Mouse (Mus musculus): ENCODE results near the gene Cog5.

Cog5 gene

DNA sequence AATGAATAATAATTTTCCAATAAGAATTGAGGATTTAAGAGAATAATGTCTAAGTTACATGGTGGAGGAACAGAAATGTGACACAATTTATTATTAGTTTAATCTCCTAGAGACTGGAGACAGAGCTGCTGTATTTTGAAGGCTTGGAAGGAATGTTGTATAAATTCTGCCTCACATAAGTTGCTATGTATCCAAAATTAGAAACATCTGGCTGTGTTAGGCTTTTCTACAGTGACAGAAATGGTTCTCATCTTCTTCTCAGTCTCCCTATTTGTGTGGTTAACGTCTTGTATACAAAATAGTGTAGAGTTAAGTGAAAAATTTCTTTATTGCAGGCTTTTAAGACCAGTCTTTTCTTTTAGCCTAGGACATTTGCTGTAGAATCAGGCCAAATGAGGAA is 52.9 kb downstream of the Cog5 start:
- DNase-seq (ENCODE audit: low read depth in 1 of 2, low spot score in 2 of 2), result no peak

GRCm38 (mm10) chr12:31709665-31710064 is 55.0 kb downstream of the Cog5 start:
- no peak for DNase-seq (ENCODE audit: low read depth in 1 of 2, low spot score in 2 of 2)

- DNase-seq (ENCODE audit: low read depth in 1 of 2, low spot score in 2 of 2), result no peak
Observed at GRCm38 (mm10) chr12:31712233-31712632, 57.6 kb downstream of the Cog5 start.

GRCm38 (mm10) chr12:31712727-31713126 is 58.1 kb downstream of the Cog5 start:
- no peak for DNase-seq (ENCODE audit: low read depth in 1 of 2, low spot score in 2 of 2)

GRCm38 (mm10) chr12:31713600-31713999 is 58.9 kb downstream of the Cog5 start, which contains the start of gene Gpr22:
Gene Gpr22 (minus strand): TSS chr12:31713947.
- no peak for DNase-seq (ENCODE audit: low read depth in 1 of 2, low spot score in 2 of 2)

DNA sequence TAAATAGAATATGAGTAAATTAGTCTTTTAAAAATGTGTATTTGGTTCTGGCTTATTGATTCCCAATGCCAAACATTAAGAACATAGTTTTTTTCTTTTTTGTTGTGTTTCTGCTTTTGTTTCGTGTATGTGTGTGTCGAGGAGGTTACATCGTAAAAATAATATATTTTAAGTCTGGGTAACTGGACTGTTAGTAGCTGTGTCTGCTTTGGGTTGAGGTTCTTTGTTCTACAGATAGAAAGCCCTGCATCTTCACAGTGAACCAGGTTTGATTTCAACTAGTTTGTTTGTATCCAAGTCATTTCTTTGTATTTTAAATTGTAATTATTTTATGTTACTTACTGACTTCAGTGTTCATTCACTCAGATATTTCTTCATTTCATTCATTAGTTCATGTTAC is 59.4 kb downstream of the Cog5 start:
- DNase-seq (ENCODE audit: low read depth in 1 of 2, low spot score in 2 of 2), result no peak

GRCm38 (mm10) chr12:31719586-31720275 is 65.1 kb downstream of the Cog5 start:
- DNase-seq (ENCODE audit: low read depth in 1 of 2, low spot score in 2 of 2), result no peak

GRCm38 (mm10) chr12:31724576-31724975 is 69.9 kb downstream of the Cog5 start:
- DNase-seq (ENCODE audit: low read depth in 1 of 2, low spot score in 2 of 2), result no peak

DNA sequence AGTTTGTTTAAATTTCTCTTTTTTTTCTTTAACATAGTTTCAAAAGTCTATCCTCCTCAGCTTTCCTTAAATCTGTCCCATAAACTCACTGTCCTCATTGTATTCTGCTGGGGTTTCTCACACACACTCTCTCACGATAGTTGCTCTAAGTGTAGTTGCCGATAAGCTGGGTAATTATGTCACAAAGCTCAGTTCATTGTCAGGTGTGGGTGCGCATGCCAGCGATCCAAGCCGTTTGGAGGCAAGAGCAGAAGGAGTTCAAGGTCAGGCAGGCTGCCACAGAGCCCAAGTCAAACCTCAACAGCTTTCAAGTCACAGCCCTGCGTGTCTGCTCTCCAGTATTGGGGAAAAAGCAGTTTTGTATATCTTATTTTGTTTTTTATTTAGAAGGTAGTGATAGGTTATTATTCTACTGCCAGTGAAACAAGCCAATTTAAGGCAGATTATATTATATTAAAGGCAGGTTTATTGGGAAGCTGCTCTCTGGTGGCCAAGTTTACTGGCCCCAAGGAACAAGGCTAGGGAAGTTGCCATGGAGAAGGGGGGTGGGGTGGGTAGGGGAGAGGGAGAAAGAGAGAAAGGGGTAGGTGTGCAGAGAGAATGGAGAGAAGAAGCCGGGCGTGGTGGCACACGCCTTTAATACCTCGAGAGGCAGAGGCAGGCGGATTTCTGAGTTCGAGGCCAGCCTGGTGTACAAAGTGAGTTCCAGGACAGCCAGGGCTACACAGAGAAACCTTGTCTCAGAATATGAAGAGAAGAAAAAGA is 71.0 kb downstream of the Cog5 start:
- DNase-seq (ENCODE audit: low read depth in 1 of 2, low spot score in 2 of 2), result no peak

DNA sequence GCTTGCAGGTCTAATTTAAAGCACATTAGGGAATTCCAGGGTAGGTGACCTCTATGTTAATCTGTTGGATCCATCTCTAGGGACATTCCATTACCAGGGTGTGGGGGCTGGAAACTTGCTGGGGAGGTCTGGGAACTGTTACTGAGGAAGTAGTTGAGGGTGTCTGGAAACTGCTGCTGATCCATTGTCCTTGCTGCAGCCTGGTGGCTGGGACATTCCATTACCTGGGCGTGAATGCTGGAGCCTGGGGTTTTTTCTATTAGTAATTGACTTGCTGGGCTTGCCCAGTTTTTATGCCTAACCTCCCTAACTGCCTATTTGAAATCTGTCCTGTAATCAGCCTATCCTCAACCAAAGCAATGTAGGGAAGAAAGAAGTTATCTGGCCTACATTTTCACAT is 72.0 kb downstream of the Cog5 start:
- DNase-seq (ENCODE audit: low read depth in 1 of 2, low spot score in 2 of 2), result no peak

DNA sequence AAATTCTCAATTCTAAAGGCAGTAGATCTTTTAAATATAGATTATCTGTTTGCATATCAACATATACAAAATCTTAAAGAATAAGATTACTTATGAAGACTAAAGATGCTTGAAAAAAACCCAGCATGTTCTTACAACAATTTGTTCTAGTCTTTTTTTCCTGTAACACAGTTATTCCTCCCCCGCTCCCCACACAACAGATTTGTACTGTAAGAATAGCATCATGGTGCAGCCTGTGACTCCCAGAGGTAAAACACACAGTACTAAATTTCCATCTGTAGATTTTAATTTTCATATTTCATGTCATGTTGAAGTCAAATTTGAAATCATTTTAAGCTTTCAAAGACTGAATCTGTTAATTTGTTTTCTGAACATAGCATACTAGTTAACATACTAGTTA is 75.5 kb downstream of the Cog5 start:
- DNase-seq (ENCODE audit: low read depth in 1 of 2, low spot score in 2 of 2), result no peak

DNA sequence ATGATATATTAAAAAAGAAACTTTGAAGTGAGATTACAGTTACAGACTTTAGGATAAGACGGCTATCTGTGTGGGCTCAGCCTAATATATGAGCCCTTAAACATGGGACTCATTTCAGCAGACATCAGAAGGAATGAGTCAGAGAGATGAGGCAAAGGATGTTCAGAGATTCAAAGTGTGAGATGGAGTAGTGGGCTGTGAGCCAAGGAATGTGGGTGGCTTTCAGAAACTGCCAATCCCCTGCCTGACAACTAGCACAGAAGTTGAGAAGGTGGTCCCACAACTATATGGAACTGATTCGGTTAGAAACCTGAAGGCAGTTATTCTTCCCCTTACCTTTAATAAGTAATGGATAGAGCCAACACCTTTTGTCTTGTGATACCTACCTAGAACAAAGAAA is 79.9 kb downstream of the Cog5 start:
- no peak for DNase-seq (ENCODE audit: low read depth in 1 of 2, low spot score in 2 of 2)

DNA sequence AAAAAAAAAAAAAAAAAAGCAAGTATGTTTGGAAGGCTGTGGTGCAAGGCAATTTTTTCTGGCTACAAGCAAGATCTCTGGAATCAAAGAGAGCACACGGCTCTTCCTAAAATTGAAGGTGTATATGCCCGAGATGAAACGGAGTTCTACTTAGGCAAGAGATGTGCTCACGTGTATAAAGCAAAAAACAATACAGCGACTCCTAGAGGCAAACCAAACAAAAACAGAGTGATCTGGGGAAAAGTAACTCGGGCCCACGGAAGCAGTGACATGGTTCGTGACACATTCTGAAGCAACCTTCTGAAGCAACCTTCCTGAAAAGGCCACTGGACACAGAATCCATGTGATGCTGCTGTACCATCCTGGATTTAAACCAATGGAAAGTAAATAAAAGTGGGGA is 92.6 kb downstream of the Cog5 start:
- no peak for DNase-seq (ENCODE audit: low read depth in 1 of 2, low spot score in 2 of 2)

GRCm38 (mm10) chr12:31749846-31750245 is 95.2 kb downstream of the Cog5 start:
- DNase-seq (ENCODE audit: low read depth in 1 of 2, low spot score in 2 of 2), result no peak

- DNase-seq (ENCODE audit: low read depth in 1 of 2, low spot score in 2 of 2), result no peak
Observed at GRCm38 (mm10) chr12:31754465-31754864, 99.8 kb downstream of the Cog5 start.

- DNase-seq (ENCODE audit: low read depth in 1 of 2, low spot score in 2 of 2), result no peak
Observed at GRCm38 (mm10) chr12:31755885-31756755, 101.5 kb downstream of the Cog5 start.

GRCm38 (mm10) chr12:31773612-31774011 is 118.9 kb downstream of the Cog5 start:
- no peak for DNase-seq (ENCODE audit: low read depth in 1 of 2, low spot score in 2 of 2)

- no peak for DNase-seq (ENCODE audit: low read depth in 1 of 2, low spot score in 2 of 2)
Observed at GRCm38 (mm10) chr12:31784291-31784690, 129.6 kb downstream of the Cog5 start.

DNA sequence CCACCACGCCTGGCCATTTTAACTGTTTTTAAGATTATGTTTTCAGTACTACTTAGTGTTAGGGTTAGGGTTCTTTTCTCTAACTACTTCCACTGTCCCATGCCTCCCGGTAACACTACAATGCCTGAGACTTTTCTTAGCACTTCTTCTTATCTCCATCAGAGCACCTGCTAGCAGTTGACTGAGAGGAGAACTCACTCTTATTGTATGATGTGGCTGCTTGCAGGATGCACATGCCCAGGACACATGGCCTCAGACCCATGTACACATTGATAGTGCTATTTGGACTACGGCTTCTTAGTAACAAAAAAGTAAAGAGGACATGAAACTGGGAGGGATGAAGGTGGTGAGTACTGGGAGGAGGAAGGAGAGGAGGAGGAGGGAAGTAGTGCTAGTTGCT is 133.9 kb downstream of the Cog5 start:
- no peak for DNase-seq (ENCODE audit: low read depth in 1 of 2, low spot score in 2 of 2)

GRCm38 (mm10) chr12:31806410-31807154 is 151.9 kb downstream of the Cog5 start:
- no peak for DNase-seq (ENCODE audit: low read depth in 1 of 2, low spot score in 2 of 2)

DNA sequence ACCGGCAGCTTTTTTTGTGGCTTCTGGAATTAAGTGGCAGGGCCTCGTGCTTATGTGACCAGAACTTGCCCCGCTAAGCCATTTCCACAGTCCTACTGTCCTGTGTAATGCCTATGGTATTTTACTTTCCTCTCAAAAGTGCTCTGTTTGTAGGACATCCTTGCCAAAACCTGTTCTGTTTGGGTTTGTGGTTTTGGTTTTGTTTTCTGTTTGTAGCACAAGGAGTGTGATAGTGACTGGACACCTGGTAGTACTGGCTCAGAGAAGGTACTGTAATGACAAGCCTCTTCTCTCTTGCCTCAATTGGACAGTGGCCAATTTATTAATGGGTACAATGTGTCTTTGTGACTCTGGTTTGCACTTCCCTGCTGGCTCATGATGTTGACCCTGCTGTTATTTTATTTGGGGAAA is 163.4 kb downstream of the Cog5 start:
- DNase-seq (ENCODE audit: low read depth in 1 of 2, low spot score in 2 of 2), result no peak
